Mouse (Mus musculus): ENCODE results near the gene Haus4.

DNA sequence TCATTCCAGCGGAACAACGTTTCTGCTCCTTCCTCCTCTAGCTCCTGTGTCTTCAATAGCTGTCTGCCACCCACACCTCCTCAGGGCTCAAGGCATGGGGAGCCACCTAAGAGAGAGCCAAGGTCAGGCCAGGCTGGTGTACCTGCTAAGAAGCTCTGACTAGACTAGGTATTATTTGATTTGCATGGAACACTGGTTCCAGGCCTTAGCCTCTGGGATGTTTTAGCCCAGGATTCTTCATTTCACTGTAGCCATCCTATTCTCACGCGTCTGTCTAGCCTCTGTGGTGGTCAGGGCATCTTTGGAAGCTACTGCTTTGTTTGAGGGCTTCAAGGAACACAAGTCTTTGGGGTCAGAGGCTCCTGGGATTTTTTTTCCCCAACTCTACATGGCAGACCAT, 17.7 kb upstream of the Haus4 start:
- no peak for TF ChIP-seq EP300 (IDR thresholded peaks at IDR 0.05; ENCODE audit: insufficient read depth, low read depth, low read length)
- no peak for TF ChIP-seq POLR2A (IDR thresholded peaks at IDR 0.05; ENCODE audit: insufficient read depth, low read depth, low read length)
- TF ChIP-seq CTCF (IDR thresholded peaks at IDR 0.05) = no peak

Measured in heart, adult 2 months (tissue).